Mouse (Mus musculus) cortical plate, adult 2 months (tissue): ENCODE results near the gene Fam198b.

Experiments used
- CTCF ChIP-seq: fragments of 200-500 bp; IDR thresholded peaks from 2 replicates; pipeline ENCODE4 v1.5.1; 2011; ENCODE audit warnings: mild to moderate bottlenecking, control low read depth, low read length; ENCODE audit not compliant: insufficient read depth; ENCODE audit errors: extremely low read depth
- POLR2A ChIP-seq: fragments of 200-500 bp; IDR thresholded peaks from 2 replicates; pipeline ENCODE4 v1.6.1; 2011; ENCODE audit warnings: mild to moderate bottlenecking, low read length, control low read depth; ENCODE audit not compliant: insufficient read depth; ENCODE audit errors: extremely low read depth

DNA sequence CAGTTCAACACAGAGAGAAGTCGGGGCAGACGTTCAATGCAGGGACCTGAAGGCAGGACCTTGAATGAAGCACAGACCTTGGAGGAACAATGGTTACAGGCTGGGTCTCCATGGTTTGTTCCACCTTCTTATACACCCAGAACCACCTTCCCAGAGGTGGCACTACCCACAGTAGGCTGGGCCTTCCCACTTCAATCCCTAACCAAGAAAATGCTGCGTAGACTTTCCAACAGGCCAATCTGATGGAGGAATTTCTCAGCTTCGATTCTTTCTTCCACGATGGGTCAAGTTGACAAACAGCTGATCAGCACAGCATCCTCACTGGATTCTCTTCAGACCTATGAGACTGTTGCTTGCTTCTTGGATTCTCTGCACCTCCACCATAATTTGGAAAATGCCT lies 8.9 kb upstream of the Fam198b start:
- TF ChIP-seq POLR2A (no peak), CTCF (no peak)
